Mouse (Mus musculus): ENCODE measurements around the gene Bckdk.

DNA sequence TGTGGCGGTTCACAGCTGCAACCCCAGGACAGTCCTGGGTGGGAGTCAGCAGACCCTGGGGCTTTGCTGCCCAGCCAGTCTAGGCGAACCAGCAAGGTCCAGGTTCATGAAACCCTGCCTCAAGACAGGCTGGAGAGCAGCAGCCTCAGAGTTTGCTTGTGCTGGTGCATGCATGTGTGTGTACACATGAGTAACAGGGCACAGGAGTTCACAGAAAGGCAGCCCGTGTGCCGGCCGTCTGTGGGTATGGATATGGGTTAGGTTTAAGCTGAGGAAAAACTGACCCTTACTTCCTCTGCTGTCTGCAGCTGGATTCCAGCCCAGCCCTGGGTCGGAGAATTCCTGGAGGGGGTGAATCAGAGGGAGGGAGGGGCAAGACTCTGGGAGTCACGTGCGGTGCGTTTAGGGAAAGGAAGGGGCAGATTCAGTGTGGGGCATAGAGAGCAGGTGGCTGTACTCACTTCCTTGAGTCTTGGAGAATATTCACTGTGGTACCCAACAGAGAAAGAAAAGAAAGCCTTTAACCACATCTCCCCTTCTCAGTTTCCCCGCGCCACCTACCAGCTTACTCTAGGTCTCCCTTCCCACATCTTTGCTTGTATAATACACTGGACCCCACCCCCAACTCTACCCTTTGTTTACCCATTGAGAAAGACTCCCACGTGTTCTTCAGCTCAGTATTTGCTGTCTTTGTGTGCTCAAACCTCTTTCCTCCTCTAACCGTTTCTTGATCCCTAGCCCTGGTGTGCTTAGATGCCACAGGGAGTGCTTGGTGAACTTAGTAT is 27.7 kb downstream of the Bckdk start:
- no peak for TF ChIP-seq CTCF (IDR thresholded peaks at IDR 0.05; ENCODE audit: borderline replicate concordance, extremely low read depth, insufficient read depth, insufficient read length)
- no peak for TF ChIP-seq POLR2A (IDR thresholded peaks at IDR 0.05; ENCODE audit: borderline replicate concordance, extremely low read depth, insufficient read depth, insufficient read length, poor library complexity, severe bottlenecking)

Data from brain, embryonic 14.5 days (tissue).